Mouse (Mus musculus) thymus, postnatal 36 days (tissue): Measurements from ENCODE around the gene Gm5134.

ENCODE experiments used
- DNase-seq, 2 experiments: peaks; one replicate each; pipeline ENCODE4 v3.0.0; 2022; ENCODE audit warnings: mixed read lengths in 2 of 2

Gene Gm5134

DNA sequence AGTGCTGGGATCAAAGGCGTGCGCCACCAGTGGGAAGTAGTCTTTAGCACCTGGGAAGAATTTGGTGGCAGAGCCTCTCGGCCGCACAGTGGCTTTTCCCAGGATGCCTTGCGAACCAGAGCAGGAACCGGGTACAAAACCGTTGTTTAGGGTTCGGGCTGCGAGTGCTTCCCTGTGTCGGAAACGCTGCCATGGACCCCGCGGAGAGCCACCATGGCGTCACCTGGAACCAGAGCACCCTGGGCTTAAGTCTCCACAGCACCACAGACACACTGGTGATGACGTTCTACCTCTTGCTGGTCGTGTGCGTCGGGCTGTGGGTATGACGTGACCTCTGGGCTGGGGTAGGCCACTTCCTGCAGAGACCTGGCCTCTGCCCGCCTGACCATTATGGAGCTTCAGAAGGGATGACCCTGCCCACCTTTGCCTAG lies at the start of gene Gm5134:
Gm5134 (plus strand) TSS at position 134 of the 431 bp plus-strand sequence.
- DNase-seq, result peak; percentile 40 to 45

DNA sequence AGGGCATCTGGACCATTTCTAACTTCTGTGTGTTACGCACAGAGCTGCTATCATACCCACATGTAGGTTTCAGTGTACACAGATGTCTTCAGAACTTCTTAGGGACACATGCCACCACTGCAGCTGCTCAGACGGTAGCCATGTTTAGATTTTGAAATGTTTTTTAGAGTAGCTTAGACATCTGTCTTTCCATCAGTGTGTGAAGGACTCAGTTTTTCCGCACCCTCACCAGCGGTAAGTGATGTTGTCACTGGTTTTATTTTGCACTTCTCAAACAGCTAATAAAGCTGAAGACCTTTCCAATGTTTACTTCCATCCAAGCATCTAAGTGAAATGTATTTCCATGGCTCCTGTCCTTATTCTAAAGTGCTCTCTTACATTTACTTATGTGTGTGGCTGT lies 47.4 kb upstream of the Gm5134 start:
- DNase-seq, result no peak

DNA sequence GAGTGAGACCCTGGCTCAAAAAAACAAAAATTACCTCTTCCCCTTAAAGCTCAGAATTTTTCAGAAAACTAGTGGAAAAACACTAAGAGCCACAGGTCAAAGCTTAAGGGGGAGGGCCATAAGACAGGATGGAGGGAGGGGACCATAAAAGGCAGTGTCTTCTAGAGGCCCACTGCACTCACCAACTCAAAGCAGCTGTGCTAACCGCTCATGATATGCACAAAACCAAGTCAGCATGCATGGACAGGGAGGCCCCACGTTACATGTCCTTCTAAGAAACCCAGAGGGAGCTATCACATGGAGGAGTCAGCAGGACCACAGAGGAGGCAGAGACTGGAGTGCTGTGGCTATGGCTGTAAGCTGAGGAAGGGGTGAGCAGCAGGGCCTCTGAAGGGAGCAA lies 43.6 kb upstream of the Gm5134 start:
- no peak for DNase-seq

DNA sequence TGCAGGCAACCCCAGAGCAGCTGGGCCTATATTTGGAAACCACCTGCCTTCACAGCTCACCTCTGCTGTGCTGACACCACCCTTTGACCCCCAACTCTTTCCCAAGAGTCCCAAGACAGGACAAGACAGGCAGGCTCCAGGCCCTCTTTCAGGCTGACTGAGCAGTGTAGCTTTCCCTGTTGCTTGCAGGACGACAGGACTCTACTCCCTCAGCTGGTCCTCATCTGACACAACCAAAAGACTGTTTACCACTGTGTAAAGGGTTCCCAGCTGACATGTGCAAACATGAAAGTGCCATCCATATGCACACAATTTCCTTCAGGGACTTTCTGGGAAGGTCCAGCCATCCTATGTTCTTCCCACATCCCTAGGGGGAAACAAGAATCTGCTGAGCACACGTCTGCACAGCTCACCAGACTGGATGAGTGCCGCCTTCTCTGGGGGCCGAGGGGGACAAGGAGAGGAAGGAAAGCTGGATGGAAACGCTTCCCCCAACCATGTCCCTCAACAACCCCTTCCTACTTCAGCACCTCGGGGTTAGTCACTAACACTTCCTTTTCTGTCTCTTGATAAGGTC lies 41.2 kb upstream of the Gm5134 start:
- no peak for DNase-seq

DNA sequence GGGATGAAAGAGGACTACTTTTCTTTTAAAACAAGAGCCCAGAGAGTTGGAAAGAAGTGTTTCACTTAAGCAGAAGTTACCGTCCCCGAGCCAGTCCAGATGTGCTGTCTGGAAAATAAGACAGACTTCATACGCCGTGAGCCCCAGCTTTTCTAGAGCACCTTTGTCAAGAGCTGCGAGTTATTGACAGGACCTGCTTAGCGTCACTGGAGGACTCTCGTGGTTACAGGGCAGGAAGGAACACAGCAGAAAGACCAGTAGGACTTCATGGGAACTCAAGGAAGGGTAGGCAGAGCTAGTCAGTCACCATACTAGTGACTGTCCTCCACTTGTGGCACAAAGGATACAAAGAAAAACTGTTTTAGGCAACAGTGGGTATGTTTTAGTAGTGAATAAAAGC lies 38.8 kb upstream of the Gm5134 start:
- no peak for DNase-seq

DNA sequence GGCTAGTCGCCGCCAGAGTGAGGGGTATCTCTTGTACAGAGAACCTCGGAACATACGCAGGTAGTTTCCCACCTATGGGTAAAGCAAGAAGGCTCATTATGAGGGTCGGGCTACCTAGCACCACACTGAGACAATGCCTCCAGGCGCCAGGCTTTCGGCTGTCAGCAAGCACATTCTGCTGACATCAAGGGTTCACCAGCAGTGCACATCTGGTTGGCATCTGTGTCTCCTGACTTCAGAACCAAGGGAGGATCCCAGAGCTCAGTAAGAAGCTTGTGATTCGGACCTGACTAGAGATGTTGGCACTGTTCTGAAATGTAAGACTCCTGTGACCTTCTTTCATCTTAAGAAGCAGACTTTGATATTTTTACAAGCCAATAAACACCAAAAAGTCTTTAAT lies 37.5 kb upstream of the Gm5134 start:
- DNase-seq, result no peak

DNA sequence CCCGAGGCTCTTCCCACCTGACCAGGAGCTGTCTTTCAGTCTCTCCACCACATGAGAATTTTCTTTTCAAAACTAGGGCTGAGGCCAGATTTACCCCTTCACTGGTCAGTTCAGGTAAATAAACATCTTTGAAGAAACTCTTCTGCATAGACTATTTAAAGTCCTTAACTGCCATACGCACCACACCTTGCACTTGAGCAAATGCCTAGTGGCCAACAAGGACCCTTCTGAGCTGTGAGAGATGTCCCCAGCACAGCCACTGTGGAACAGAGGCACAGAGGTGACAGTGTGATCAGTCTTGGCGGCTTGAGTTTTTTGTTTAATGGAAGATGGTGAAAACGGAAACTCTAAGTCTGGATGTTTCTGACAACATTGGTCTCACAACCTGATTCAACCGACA lies 35.3 kb upstream of the Gm5134 start:
- no peak for DNase-seq

DNA sequence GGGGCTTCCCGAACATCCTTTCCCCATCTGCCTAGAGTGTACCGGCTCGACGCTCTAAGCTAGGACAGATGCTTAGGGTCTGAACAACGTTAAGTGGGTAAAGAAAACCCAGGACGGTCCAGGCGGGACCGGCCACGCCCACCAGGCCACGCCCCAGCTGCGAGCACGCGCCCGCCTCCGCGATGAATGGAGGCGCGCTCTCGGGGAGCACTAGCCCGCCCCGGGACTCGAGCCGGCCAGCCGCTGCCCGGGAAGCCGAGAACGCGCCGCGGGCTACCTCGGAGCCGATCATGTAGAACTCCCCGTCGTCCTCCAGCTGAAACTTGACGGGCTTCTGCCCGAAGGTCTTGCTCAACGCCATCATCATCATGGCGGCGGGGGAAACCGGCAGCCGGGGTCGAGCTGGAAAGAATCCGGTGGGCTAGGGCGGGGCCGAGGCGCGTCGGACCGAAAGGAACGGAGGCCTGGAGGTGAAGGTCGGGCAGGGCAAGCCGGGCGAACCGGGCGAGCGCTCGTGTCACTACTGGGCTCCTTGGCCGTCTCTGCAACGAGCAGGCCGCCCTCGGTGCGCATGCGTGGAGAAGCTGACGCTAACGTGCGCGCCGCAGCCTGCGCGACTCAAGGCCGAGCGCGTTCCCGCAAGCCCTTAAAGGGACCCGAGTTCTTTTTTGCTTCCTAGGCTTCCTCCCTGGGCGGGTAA lies 33.1 kb upstream of the Gm5134 start, which contains the start of gene Smarcb1:
Smarcb1 (minus strand) TSS at position 592 of the 700 bp plus-strand sequence.
- DNase-seq, result peak; percentile 91 to 94

DNA sequence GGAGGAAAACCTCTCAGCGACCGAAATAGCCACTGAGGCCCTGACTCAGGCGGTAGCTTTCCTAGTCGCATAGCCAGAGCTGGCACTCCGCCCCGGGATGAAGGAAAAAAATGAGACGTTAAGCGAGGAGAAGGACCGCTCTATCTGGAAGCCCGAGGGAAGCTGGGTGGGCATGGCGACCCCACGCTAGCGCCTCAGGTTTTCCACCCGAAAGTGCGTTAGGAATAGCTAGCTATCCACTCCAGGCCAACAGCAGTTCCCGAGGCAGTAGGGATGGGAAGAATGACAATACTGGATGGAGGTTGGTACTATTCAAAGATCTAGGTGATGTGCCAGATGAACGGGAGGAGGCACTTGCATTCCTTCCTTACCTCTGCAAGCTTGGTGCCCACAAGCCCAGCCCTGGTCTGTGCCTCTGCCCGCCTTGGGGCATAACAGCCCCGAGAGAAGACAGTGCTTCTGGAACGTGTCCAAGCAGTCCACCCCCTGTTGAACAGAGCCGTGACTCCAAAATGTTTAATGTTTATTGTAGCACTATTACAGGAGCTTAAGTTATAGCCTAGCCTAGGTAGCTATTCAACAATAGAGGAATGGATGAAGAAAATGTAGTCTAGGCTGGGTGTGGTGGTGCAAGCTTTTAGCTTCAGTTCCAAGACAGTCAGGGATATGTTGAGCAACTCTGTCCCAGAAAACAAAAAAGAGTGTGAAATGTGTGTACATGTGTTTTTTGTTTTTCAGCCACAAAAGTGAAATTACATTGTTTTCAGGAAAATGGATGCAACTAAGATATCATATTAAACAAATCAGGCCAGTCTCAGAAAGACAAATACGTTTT lies 32.4 kb upstream of the Gm5134 start:
- DNase-seq, result peak in 1 of 2 experiments; percentile 26

DNA sequence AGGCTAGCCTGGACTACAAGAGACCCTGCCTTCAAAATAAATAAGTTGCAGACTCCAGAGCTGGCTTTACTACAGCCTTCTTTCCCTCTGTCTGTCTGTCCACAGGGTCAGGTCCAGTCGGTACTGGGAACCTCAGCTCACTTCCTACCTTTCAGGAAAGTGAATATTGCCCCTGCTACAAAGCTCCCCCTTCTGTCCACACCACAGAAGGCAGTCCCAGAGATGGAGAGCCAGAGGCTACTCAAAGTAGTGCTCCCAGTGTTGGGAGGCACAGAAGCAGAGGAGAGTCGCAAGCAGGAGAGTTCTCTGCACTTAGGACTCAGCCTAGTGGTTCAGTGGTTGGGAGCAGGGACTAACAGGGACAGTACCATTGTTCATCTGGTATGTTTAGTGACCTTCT lies 30.0 kb upstream of the Gm5134 start:
- DNase-seq, result no peak

DNA sequence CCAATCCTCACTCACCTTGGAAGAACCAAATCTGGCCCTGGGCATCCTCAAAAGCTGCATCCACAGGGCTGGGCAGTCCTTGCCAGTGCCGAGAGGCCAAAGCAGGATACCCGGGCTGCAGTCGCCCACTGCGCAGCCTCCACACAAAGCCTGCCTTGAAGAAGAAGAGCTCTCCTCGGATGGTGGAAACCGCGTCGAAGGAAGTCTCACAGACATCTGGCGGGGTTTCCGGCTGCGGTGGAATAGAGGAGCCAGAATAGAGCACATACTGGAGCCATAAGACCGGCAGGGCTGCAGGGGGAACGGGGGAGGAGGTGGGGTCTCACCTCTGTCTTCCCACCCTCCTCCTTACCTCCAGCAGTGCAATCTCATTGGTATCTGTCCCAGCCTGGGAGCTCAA lies 27.9 kb upstream of the Gm5134 start:
- peak in 1 of 2 experiments; percentile 35 for DNase-seq

DNA sequence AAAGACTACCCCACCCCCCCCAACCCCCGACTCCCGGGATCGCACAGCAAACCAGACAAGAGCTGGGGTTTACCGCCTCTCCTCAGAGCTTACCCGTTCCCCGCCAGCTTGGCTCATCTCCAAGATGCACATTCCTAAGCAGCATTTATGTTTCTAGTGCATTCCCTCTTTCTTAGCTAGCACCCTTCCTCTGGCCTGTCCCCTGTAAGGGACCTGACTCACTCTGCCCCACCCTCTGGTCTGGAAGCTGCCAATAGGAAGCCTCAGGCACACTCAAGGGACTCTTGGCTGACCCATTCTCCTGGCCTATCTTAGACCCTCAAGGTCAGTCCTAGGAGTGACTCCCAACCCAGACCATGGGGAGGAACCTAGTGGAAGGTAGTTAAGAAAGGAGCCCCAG lies 24.0 kb upstream of the Gm5134 start:
- no peak for DNase-seq

DNA sequence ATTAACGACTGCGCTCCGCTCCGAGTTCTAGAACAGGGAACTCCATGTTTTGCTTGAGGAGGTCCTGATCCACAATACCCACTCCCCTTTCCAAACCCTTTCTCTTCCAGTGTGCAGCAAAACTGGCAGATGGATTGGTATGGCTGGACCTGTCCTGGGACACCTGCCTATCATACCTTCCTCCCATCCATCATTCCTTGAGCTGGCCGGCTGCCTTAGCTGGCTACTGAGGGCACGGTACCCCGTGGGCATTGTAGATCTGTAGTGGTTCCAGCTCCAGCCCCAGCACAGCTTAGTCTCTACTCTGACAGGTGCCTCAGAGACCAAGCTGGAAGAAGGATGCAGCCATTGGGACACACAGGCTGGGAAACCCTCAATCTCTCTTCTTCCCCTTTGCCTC lies 23.0 kb upstream of the Gm5134 start:
- no peak for DNase-seq

DNA sequence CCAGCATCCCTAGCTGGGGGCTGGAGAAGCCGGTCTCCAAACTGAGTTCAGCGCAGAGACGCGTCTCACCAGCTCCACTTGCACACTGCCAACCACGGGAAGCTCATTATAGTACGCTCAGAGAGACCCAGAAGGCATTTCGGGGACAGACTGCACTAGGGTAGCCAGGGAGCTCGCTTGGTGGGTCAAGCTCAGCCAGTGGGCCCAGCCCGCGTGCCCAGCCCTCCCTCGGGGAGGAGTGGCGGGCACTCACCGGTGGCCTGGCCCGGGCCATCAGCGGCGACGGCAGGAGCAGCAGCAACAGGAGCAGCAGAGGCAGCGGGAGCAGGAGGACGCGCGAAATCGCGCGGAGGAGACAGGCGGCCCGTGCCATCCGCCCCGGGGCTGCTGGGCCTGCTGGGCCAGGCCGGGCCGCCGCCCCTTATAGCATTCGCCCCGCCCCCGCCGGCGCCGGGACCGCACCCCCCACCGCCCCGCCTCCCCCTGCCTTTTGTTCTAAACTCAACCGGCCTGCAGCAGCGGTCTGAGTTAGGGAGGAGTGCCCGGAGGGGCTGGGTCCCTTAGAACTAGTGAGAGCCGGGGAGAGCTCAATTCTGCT lies 22.1 kb upstream of the Gm5134 start:
- DNase-seq, result peak; percentile 36 to 48

DNA sequence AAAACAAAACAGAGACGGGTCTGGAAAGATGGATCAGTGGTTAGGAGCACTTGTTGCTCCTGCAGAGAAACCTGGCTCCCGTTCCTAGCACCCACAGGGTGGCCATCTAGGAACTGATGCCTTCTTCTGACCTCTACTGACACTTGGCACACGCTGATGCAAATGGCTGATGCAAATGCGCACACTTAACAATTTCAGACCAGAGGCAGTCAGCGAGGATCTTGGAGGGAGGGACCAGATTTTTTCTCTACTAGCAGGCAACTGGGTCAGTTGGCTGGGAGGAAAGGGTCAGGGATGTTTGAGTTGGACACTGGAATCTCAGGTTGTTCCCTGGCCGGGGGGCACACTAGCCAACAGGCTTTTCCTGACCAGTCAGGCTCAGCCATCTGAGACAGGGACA lies 21.4 kb upstream of the Gm5134 start, which contains the start of gene Chchd10:
Chchd10 (plus strand) TSS at position 240 of the 400 bp plus-strand sequence.
- no peak for DNase-seq

DNA sequence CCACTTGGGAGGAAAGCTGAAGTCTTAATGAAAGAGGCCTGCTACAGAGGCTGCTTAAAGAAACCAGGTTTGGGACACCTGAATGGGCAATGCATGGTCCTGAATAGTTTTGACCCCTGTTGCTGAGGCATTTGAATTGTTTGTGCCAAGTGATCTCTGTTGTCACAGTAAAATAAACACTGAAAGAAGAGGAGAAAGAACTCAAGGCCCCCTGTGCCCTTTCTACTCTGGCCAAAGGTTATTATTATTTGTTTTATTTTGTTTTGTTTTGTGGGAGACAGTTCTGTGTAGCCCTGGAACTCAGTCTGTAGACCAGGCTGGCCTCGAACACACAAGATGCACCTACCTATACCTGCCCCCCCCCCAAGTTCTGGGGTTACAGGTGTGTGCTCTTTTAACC lies 19.3 kb upstream of the Gm5134 start:
- no peak for DNase-seq

DNA sequence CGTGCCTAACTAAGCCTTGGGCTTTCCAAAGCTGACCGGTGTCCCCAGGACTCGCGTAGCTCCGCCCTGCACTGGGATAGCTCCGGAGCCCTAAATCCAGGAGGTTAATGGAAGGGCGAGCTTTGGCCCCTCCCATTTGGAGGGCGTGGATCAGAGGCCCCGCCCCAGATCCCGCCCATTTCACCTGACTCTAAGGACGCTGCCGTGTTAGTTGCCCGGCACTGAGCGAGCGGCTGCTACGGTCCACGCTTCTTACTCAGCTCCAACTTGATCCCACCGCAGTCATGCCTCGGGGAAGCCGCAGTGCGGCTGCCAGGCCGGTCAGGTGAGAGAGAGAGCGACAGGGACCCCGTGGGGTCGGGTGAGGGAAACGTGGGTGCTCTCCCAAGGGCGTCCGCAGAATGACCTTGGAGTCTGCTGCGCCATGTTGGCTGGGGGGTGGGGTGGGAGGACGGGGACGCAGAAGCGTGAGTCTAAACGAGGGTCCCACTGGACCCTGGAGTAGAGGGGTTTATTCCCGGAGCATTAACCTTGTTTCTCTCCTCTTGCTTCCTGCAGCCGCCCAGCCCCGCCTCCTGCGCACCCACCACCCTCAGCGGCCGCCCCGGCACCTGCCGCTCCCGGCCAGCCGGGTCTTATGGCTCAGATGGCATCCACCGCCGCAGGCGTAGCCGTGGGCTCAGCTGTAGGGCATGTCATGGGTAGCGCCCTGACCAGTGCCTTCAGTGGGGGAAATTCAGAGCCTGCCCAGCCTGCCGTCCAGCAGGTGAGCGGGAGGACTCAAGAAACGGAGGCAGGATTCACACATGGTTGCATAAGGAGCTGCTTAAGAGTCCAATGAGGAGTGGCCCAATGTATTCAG lies 18.4 kb upstream of the Gm5134 start, which contains the start of gene Mmp11:
Mmp11 (minus strand) TSS at position 817 of the 862 bp plus-strand sequence.
- peak; percentile 60 to 65 for DNase-seq

DNA sequence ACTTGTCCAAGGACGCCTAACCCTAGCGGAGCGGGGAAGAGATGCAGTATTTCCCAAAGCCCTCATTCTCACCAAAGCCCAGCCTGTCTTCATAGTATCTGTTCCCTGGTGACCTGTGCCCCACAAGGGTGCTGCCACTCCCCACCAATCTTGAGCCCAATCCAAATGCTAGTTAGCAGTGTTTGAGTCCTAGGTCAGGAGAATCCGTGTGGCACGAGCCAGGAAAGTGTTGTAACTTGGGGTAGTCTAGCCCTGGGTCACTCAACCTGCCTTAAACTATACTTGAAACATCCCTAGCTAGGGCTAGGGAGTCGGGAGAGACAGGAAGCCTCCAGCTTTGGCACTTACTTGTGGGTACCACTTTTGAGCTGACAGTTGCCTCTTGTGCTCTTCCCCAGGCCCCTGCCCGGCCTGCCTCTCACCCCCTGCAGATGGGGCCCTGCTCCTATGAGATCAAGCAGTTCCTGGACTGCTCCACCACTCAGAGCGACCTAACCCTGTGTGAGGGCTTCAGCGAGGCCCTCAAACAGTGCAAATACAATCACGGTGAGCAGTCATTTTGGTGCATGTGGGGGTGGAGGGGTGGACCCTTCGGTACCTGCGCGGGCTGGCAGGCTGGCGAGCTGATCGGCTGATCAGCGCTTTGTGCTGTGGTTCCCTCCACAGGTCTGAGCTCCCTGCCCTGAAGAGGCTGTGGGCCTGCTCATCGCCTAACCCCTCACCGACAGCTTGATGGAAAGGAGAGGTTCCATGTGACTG lies 17.2 kb upstream of the Gm5134 start:
- DNase-seq, result no peak

DNA sequence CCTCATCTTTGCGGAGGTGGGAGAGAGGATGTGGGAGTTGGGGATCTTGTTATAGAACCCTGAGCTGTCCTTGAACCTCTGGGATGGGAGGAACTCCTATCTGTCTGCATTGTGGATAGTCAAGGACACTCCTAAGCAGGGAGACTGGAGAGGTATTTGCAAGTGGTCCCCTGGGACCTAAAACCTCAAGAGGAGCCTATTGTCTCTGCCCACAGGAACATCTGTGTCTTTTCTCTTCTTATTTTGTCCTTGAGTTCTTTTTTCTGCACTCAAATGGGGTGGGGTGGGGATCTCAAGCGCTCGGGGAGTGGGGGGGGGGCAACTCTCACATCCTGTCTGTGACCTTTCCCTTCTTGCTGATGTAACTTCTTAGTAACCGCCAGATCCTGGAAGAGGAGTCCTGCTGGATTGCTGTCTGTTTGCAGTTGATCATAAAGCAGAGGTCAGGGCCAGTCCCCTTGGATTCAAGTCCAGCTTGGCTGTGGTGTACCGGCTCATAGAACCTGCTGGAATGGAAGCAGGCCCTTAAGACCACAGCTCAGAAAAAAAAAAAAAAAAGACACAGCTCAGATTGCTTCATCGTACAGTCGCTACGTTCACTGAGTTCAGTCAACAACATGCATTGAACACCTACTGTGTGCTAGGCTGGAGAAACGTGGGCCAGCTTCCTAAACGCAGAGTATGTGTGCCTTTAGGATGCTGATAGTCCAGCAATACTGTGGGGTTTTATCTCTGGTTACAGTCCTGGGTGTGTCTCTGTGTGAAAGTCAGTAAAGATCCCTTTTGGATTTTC lies 16.3 kb upstream of the Gm5134 start:
- DNase-seq, result no peak

DNA sequence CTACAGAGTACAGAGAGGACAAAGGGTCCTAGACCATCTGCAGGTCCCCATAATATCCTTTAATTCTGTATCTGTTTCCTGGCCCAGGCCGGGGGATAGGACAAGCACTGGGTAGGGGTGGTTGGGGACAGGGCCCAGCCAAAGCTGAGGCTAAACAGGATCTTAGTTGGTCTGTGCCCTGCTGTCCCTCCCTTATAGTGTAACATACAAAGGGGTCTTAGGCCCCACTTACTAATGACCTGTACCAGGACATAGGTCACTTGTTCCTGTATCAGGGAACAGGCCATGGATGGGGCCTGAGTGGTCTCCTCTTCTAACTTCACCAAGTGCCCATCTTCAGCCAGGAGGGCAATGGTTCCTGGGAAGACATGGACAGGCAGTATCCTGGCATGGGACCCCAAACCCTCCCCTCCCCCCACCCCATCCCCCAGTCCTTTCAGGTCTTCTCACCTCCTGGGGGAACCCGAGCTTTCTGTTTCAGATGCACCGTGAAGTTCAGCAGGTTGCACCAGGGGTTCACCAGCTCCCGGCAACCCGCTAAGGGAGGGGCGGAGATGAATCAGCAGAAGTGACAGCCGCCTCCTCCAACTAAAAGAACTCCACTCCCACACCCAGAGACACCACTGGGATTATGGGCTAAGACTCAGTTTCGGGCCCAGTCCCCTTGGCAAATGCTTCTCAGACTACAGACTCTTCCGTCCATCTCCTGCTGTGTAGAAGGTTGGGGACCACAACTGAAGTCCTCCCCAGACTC lies 14.7 kb upstream of the Gm5134 start:
- no peak for DNase-seq
